25 mouse cellular contexts compared by ENCODE assay signal in genomic region chr12:80824202-80824601, GRCm38 (mm10). TPM values are rescaled to one million over a fixed set of nuclear protein-coding genes. Genes with fewer than 3 reads are reported as not detected.
DNase-seq lines count a peak whose midpoint lies in the region; TF ChIP-seq lines count a peak whose summit lies in the region.
"Had no signal": no experiment of that assay in that cellular context is flagged by ENCODE, and none has a peak within 500 bp of the region (broad histone marks: within the 10 kb centered on the region; RNA-seq: fewer than 3 reads in every experiment).

No protein-coding gene starts in this region.

- no peak overlapping the region for H3K4me3 ChIP-seq in gastrocnemius, adult 2 months
- H3K4me3 ChIP-seq in layer of hippocampus, adult 2 months, result no peak overlapping the region
- H3K4me3 ChIP-seq: embryonic facial prominence, embryonic 10.5 days; embryonic facial prominence, embryonic 13.5 days; erythroblast, embryonic 14.5 days; forebrain, embryonic 12.5 days; forebrain, embryonic 15.5 days; heart, embryonic 12.5 days; heart, embryonic 15.5 days; hindbrain, embryonic 12.5 days; hindbrain, embryonic 15.5 days had no signal

- intact Hi-C loops in gastrocnemius, adult 2 months (cut with DNase I), result no loop called here

- H3K27ac ChIP-seq in gastrocnemius, adult 2 months, result peak overlapping the region; percentile 38; the same call in 1 of the 2 replicates
- H3K27ac ChIP-seq in layer of hippocampus, adult 2 months, result peak overlapping the region; percentile 57
- H3K27ac ChIP-seq: embryonic facial prominence, embryonic 10.5 days; embryonic facial prominence, embryonic 13.5 days; forebrain, embryonic 12.5 days; forebrain, embryonic 15.5 days; heart, embryonic 15.5 days; hindbrain, embryonic 12.5 days; hindbrain, embryonic 15.5 days had no signal

- TF ChIP-seq CTCF in gastrocnemius, adult 2 months (IDR thresholded peaks at IDR 0.05), result no peak
- no peak for TF ChIP-seq CTCF in layer of hippocampus, adult 2 months (conservative IDR thresholded peaks at IDR 0.05)

- no peak for DNase-seq in gastrocnemius, adult 2 months
- DNase-seq in gastrocnemius, postnatal 25 days, result no peak
- DNase-seq in layer of hippocampus, adult 2 months (ENCODE audit: low spot score in 2 of 2), result no peak
- DNase-seq in layer of hippocampus, postnatal 14 days (ENCODE audit: low spot score in 2 of 2), result no peak
- DNase-seq in adipocyte (ENCODE audit: low spot score), result peak; percentile 38
- DNase-seq in spleen, postnatal 36 days (ENCODE audit: low spot score in 2 of 2), result no peak
- DNase-seq: adrenal gland, adult 2 months; adrenal gland, postnatal 14 days; B cell, adult 2 months; cerebellum, adult 11-12 months; cerebellum, adult 8-10 months; cerebellum, postnatal 10 days; cerebellum, postnatal 36 days; embryo, embryonic 11 days; gastrocnemius, postnatal 36 days; heart, postnatal 10 days had no signal

RNA-seq across cellular contexts. Expression of gene Susd6, which starts 33.9 kb away (rescaled TPM):
- 10 to 100 TPM; 37.7 to 41.1 TPM for total RNA-seq in gastrocnemius, adult 2 months (2021)
- 10 to 100 TPM; 26.7 to 28.1 TPM for total RNA-seq in gastrocnemius, postnatal 25 days (2021)
- 10 to 100 TPM; 71.6 to 72.1 TPM for total RNA-seq in layer of hippocampus, adult 2 months (2021)
- total RNA-seq in layer of hippocampus, postnatal 14 days (2021), result 10 to 100 TPM; 54.3 TPM
